Comparison of ENCODE assay signal across 8 mouse cellular contexts in genomic region chr10:14450073-14450472, GRCm38 (mm10).
DNase-seq lines count a peak whose midpoint lies in the region.
"Had no signal": no experiment of that assay in that cellular context is flagged by ENCODE, and none has a peak within 500 bp of the region (broad histone marks: within the 10 kb centered on the region; RNA-seq: fewer than 3 reads in every experiment).

No protein-coding gene starts in this region.

- peak; percentile 15 to 20 for DNase-seq in kidney, postnatal 4 days
- DNase-seq in kidney, adult 11 months: no peak
- peak; percentile 70 for DNase-seq in CD4-positive, CD25-positive, alpha-beta regulatory T cell, adult 2 months (ENCODE audit: low read depth, low spot score)
- peak; percentile 12 for DNase-seq in T-cell, adult 2 months (ENCODE audit: low spot score)
- DNase-seq in naive thymus-derived CD4-positive, alpha-beta T cell, adult 2 months (ENCODE audit: low read depth): peak; percentile 57
- DNase-seq in right cerebral cortex, adult 2 months (ENCODE audit: low spot score in 2 of 2): no peak
- no peak for DNase-seq in left cerebral cortex, adult 11 months (ENCODE audit: low spot score)
- DNase-seq: gastrocnemius, postnatal 36 days had no signal

Comparison
In these comparisons a context has a peak if more than half of its experiments do, and no peak if none do; other contexts are left out.
1. DNase-seq: peak in kidney, postnatal 4 days (2 of 2), CD4-positive, CD25-positive, alpha-beta regulatory T cell, adult 2 months (single experiment), T-cell, adult 2 months (single experiment) and naive thymus-derived CD4-positive, alpha-beta T cell, adult 2 months (single experiment); none in kidney, adult 11 months (single experiment), right cerebral cortex, adult 2 months (0 of 2) and left cerebral cortex, adult 11 months (single experiment).